Mouse (Mus musculus): Measurements from ENCODE around the gene Slc17a7. TPM values are rescaled to one million over a fixed set of nuclear protein-coding genes. Genes with fewer than 3 reads are reported as not detected.

Gene Slc17a7
- polyA plus RNA-seq, 1 experiment: 0.06 TPM

DNA sequence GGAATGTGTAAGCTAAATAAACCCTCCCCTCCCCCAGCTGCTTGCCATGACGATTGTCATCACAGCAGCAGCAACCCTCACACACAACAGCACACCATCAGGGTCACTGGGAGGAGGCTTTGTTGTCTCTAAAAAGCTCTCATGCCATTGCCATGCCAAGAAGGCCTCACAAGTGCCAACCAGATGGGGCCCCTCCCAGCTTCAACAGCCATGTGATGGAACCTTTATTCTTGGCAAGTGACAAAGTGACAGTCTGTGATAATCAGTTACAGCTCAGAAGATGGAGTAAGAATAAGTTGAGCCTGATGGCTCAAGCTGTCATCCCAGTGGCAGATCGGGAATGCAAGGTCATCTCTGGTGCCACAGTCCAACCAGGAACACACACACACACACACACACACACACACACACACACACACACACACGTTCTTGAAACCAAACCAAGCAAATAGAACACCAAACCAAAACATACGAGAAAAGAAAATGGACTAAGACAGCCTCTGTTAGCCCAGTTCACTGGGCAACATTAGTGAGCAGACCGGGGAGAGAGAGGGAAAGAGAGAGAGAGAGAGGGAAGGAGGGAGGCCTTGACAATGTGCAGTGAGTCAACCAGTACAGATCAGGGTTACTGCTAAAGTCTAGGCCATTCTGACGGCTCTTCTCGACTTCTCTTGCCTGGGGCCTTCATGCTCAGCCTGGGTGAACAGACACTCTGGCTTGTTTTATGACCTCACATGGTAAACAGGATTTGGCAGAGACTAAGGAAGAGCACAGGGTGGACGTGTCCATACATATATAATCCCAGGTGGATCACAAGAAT, 23.6 kb upstream of the Slc17a7 start:
- H3K27me3 ChIP-seq (ENCODE audit: control insufficient read depth, insufficient read depth, low read length): no peaks in the 10 kb centered on the region
- TF ChIP-seq POLR2A (IDR thresholded peaks at IDR 0.05; ENCODE audit: low read depth, low read length): no peak
- no peak for TF ChIP-seq CTCF (IDR thresholded peaks at IDR 0.05; ENCODE audit: extremely low read depth, insufficient read depth, insufficient read length, insufficient replicate concordance)
- WGBS: 88% methylated on average over 8 of the region's 8 CpGs
- no peak overlapping the region for H3K4me3 ChIP-seq (ENCODE audit: extremely low read depth, insufficient read depth, insufficient read length)
- no peak overlapping the region for H3K27ac ChIP-seq (ENCODE audit: insufficient read depth, low read length)
- peaks cover 5% of the 10 kb centered on the region; the same call in 1 of the 2 replicates for H3K4me1 ChIP-seq (ENCODE audit: control insufficient read depth, insufficient read depth, insufficient read length)
- H3K36me3 ChIP-seq (ENCODE audit: control insufficient read depth, insufficient read depth, low read length): peaks cover 15% of the 10 kb centered on the region
- no peak for DNase-seq (ENCODE audit: low read depth in 1 of 2, low spot score in 2 of 2)

DNA sequence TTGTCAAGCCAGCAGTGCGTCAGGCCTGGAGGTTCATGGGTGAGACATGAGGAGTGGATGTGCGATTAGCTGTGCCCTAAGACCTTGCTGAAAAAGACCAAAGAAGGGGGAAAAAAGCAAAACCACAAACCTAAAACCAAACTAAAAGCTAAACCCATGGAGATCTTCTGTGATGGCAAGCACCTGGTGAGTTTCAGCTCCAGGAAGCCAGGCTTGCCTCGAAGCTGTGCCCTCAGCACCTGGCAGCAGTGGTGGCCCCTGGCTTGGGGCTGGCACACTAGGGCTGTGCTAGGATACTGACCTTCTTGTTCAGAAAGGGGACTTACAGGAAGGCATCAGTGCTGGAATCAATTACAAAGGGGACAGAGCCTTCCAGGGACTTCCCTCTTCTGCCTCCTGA, 22.4 kb upstream of the Slc17a7 start:
- DNase-seq (ENCODE audit: low read depth in 1 of 2, low spot score in 2 of 2): no peak
- no peak overlapping the region for H3K4me3 ChIP-seq (ENCODE audit: extremely low read depth, insufficient read depth, insufficient read length)
- WGBS: 51% methylated on average over 3 of the region's 3 CpGs
- H3K4me1 ChIP-seq (ENCODE audit: control insufficient read depth, insufficient read depth, insufficient read length): no peaks in the 10 kb centered on the region; the same call in 1 of the 2 replicates
- TF ChIP-seq CTCF (IDR thresholded peaks at IDR 0.05; ENCODE audit: extremely low read depth, insufficient read depth, insufficient read length, insufficient replicate concordance): no peak
- no peak for TF ChIP-seq POLR2A (IDR thresholded peaks at IDR 0.05; ENCODE audit: low read depth, low read length)
- no peaks in the 10 kb centered on the region for H3K27me3 ChIP-seq (ENCODE audit: control insufficient read depth, insufficient read depth, low read length)
- H3K36me3 ChIP-seq (ENCODE audit: control insufficient read depth, insufficient read depth, low read length): peaks cover 20% of the 10 kb centered on the region
- H3K27ac ChIP-seq (ENCODE audit: insufficient read depth, low read length): peak overlapping the region; percentile 25; the same call in 1 of the 2 replicates

- TF ChIP-seq POLR2A (IDR thresholded peaks at IDR 0.05; ENCODE audit: low read depth, low read length): no peak
- TF ChIP-seq CTCF (IDR thresholded peaks at IDR 0.05; ENCODE audit: extremely low read depth, insufficient read depth, insufficient read length, insufficient replicate concordance): no peak
- H3K4me3 ChIP-seq (ENCODE audit: extremely low read depth, insufficient read depth, insufficient read length): no peak overlapping the region
- no peak overlapping the region; the same call in 1 of the 2 replicates for H3K27ac ChIP-seq (ENCODE audit: insufficient read depth, low read length)
- H3K36me3 ChIP-seq (ENCODE audit: control insufficient read depth, insufficient read depth, low read length): peaks cover 22% of the 10 kb centered on the region
- no peaks in the 10 kb centered on the region; the same call in 1 of the 2 replicates for H3K4me1 ChIP-seq (ENCODE audit: control insufficient read depth, insufficient read depth, insufficient read length)
- H3K27me3 ChIP-seq (ENCODE audit: control insufficient read depth, insufficient read depth, low read length): no peaks in the 10 kb centered on the region
- no peak for DNase-seq (ENCODE audit: low read depth in 1 of 2, low spot score in 2 of 2)
- 75% methylated on average over 5 of the region's 5 CpGs for WGBS
Measured at GRCm38 (mm10) chr7:45141914-45142313, 21.8 kb upstream of the Slc17a7 start.

DNA sequence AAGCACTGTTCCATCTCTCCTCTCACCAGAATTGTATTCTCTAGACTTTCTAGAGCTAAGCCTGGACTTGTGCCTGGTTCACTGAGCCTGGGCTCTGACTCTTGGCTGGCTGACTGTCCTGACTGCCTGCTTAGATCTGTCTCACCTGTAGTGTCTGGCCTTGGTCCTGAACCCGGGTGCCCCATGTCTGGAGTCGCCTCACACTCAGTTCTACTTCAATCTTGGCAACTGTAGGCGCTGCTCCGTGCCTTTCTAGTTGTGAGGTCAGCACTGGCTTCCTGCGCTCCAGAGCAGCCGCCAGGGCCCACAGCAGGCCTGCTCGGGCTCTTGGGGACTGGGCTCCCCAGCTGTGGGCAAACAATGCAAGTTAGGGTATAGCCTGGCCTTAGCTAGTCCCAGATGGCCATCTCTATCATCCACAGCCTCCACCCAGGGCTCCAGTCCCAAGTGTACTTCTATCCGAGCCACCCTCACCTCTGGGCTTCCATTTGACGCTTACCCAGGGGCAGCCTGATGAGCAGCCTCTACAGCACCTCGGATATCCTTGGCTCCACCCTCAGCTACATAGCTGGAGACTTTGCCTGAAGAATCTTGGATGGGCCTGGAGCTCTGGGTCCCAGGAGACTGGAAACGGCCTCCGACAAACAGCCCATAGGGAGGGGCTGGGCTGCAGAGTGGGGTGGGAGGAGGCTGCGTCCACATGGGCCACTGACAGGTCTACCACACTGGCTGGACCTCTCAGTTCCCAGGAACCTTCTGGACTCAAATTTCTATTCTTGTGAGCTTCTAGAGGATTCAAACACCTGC, 19.2 kb upstream of the Slc17a7 start:
- TF ChIP-seq CTCF (IDR thresholded peaks at IDR 0.05; ENCODE audit: extremely low read depth, insufficient read depth, insufficient read length, insufficient replicate concordance) (no peak), POLR2A (IDR thresholded peaks at IDR 0.05; ENCODE audit: low read depth, low read length) (no peak)
- H3K36me3 ChIP-seq (ENCODE audit: control insufficient read depth, insufficient read depth, low read length): peaks cover 32% of the 10 kb centered on the region
- WGBS: 91% methylated on average over 13 of the region's 13 CpGs

DNA sequence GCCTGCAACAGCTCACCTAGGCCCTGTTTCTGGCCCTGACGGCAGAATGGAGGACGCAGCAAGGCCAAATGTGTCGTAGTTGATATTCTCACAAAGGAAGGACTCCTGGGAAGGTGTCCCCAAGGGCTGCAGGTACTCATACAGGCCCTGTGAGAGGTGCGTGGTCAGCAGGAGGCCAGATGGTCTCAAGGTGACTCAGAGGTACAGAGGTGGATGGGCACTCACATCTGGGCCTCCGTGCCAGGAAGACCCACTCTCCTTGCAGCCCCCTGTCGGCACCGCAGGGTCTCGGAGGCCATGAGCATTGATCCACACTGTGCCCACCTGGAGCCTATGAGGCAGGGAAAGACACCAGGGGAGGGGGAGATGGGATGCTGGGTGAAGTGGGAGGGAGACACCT, 18.3 kb upstream of the Slc17a7 start:
- Histone ChIP-seq H3K27ac (ENCODE audit: insufficient read depth, low read length) (no peak overlapping the region), H3K4me1 (ENCODE audit: control insufficient read depth, insufficient read depth, insufficient read length) (no peaks in the 10 kb centered on the region; the same call in 1 of the 2 replicates), H3K27me3 (ENCODE audit: control insufficient read depth, insufficient read depth, low read length) (no peaks in the 10 kb centered on the region), H3K36me3 (ENCODE audit: control insufficient read depth, insufficient read depth, low read length) (peaks cover 32% of the 10 kb centered on the region), H3K4me3 (ENCODE audit: extremely low read depth, insufficient read depth, insufficient read length) (no peak overlapping the region)
- DNase-seq (ENCODE audit: low read depth in 1 of 2, low spot score in 2 of 2): no peak
- TF ChIP-seq CTCF (IDR thresholded peaks at IDR 0.05; ENCODE audit: extremely low read depth, insufficient read depth, insufficient read length, insufficient replicate concordance) (no peak), POLR2A (IDR thresholded peaks at IDR 0.05; ENCODE audit: low read depth, low read length) (no peak)
- 94% methylated on average over 8 of the region's 8 CpGs for WGBS

More for the DNA sequence above, 19.2 kb upstream of the Slc17a7 start:
- Histone ChIP-seq H3K4me1 (ENCODE audit: control insufficient read depth, insufficient read depth, insufficient read length) (no peaks in the 10 kb centered on the region; the same call in 1 of the 2 replicates), H3K27ac (ENCODE audit: insufficient read depth, low read length) (no peak overlapping the region), H3K27me3 (ENCODE audit: control insufficient read depth, insufficient read depth, low read length) (no peaks in the 10 kb centered on the region), H3K4me3 (ENCODE audit: extremely low read depth, insufficient read depth, insufficient read length) (no peak overlapping the region)
- no peak for DNase-seq (ENCODE audit: low read depth in 1 of 2, low spot score in 2 of 2)

- H3K27ac ChIP-seq (ENCODE audit: insufficient read depth, low read length): no peak overlapping the region
- 96% methylated on average over 11 of the region's 11 CpGs for WGBS
- peaks cover 32% of the 10 kb centered on the region for H3K36me3 ChIP-seq (ENCODE audit: control insufficient read depth, insufficient read depth, low read length)
- TF ChIP-seq CTCF (IDR thresholded peaks at IDR 0.05; ENCODE audit: extremely low read depth, insufficient read depth, insufficient read length, insufficient replicate concordance): no peak
- no peaks in the 10 kb centered on the region for H3K4me1 ChIP-seq (ENCODE audit: control insufficient read depth, insufficient read depth, insufficient read length)
- no peak overlapping the region for H3K4me3 ChIP-seq (ENCODE audit: extremely low read depth, insufficient read depth, insufficient read length)
- DNase-seq (ENCODE audit: low read depth in 1 of 2, low spot score in 2 of 2): no peak
- no peaks in the 10 kb centered on the region for H3K27me3 ChIP-seq (ENCODE audit: control insufficient read depth, insufficient read depth, low read length)
Measured at GRCm38 (mm10) chr7:45147267-45147666, 16.5 kb upstream of the Slc17a7 start.

All from spleen, adult 2 months (tissue).